Mouse (Mus musculus): ENCODE measurements at regions not wholly inside any gene's neighbourhood (a gene's known extent, or its start where the extent isn't known, plus 50 kb on each side); places are given as distances from the start of the nearest gene placed in this dataset.

- TF ChIP-seq CTCF (IDR thresholded peaks at IDR 0.05; ENCODE audit: low read depth, low read length) (no peak), POLR2A (IDR thresholded peaks at IDR 0.05; ENCODE audit: borderline replicate concordance, low read depth, low read length) (no peak)
These were observed 275.3 kb downstream of the Etnk1 start for GRCm38 (mm10) chr6:143442361-143442760.
